Mouse (Mus musculus): ENCODE data around the gene Sash1. TPM values are rescaled to one million over a fixed set of nuclear protein-coding genes. Genes with fewer than 3 reads are reported as not detected.

Sash1 gene
- total RNA-seq, 1 experiment from 2014 or later: 4.8 TPM

DNA sequence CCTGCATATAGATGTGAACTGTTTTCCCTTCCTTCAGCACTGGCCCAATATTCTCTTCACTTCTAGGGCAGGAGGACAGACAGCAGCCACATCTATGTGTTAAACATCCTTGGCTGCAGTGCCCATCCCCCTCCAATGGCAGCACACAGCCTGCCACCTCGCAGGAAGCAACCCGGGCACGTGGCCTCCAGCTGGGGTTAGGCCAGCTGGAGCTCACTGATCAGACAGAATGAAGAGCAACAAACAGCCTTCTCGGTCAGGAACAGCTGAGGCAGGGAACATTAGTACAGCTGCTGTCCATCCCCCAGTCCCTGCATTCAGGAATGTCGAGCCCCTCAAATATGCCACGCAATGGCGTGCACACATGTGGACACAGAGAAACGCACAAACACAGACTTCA, 81.6 kb downstream of the Sash1 start:
- 0 out of 2 replicates have a peak, but pooled peaks have one; percentile 39 for ATAC-seq (replicated peaks; ENCODE audit: low read depth, poor library complexity, severe bottlenecking)

DNA sequence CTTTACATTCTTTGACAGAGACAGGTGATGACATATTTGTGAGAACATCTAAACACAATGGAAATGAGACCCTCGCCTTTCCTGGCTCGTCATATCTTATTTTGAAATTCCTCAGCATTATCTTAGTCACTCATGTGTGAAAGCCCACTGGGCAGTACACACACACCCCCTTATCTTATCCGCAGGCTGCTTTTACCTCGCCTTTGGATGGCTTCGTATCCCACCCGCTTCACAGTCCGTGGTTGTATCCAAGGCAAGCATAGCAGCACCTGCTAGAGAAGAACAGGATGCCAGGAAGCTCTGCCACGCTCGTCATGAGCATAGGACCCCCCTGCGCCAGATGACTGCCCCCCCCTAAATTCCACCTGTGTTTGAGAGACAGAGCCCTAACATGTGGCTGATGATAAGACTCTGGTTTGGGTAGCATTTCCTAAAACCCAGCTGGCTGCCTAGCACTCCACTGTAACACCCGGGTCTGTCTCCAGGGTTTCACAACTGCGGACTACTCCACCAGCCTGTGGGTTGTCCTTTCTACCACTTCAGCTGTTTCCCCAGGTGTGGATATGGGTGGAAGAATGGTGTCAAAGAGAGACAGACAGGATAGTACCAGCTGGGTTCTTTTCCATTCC, 84.0 kb downstream of the Sash1 start:
- peak; percentile 15; the same call in 1 of the 2 replicates for ATAC-seq (replicated peaks; ENCODE audit: low read depth, poor library complexity, severe bottlenecking)

DNA sequence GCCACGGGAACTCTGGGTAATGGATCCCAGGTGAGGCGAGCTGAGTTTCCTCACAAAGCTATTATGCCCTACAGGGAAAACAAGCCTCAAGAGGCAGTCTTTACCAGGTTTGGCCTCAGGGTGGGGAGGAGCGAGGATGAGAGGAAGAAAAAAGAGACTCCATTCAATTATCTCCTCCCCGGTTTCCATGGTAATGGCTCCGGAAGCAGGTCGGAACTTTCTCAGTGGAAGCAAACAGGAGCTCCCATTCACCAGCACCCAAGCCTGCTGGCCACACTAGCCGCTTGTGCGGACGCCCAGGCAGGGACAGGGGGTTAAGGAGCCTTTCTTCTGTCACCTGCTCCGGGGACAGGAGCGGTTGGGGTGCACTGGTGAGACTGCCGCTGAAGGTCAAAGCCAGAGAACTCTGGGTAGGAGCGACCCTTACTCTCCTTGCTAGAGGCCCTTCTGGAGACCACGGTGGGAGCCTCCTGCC, 84.7 kb downstream of the Sash1 start:
- no peak for ATAC-seq (replicated peaks; ENCODE audit: low read depth, poor library complexity, severe bottlenecking)

DNA sequence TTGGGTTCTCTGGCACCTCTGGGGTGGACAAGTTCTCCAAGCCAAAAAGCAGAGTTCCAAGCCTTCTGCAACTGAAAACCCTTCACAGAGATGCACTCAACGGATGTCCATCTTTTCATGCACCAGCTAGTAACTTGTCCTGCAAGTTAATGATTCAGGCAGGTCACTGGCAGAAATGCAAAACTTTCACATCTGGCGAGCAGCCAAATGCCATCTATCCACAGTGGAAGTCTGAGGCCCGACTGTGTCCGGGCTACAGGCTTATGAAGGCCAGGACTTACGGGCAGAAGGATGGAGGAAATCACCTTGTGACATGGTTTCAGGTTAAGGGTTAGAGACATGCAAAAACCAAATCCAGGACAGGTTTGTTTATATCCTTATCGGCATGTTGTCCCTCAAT, 88.0 kb downstream of the Sash1 start:
- ATAC-seq (replicated peaks; ENCODE audit: low read depth, poor library complexity, severe bottlenecking): no peak

DNA sequence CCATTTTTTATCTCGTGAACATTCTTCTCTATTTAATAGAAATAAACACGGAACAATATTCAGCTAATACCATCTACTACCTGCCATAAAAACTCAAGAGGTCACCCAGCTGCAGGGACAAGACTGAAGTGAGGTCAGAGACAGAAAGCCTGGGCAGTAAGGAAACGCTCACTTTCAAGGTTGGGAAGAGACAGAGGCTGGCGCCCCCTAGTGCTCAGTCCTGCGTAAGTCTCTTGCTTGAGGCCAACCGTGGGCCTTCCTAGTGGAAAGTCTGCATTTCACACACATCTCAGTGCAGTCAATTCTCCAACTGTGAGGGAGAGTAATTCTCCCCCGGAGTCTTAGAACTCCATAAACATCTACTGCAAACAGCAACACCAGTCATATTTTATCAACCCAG, 90.5 kb downstream of the Sash1 start:
- ATAC-seq (replicated peaks; ENCODE audit: low read depth, poor library complexity, severe bottlenecking): peak; percentile 91

DNA sequence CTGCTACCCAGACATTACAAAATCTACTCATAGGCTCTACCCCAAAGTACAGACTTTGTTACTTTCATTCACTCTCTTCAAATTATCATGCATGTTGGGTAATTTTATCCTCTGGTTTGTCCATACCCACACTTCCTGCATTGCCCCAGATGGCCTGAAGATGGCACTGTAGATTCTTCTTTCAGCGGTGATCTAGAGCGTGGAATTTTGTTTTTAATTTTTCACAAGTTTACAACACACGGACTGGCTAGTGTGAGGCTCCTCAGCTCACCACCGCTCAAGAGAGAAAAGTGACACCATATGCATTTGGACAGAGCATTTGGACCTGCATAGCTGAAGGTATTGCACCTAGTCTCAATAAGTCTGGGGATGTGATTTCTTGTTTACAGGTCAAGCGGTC, 93.5 kb downstream of the Sash1 start:
- ATAC-seq (replicated peaks; ENCODE audit: low read depth, poor library complexity, severe bottlenecking): peak; percentile 75

DNA sequence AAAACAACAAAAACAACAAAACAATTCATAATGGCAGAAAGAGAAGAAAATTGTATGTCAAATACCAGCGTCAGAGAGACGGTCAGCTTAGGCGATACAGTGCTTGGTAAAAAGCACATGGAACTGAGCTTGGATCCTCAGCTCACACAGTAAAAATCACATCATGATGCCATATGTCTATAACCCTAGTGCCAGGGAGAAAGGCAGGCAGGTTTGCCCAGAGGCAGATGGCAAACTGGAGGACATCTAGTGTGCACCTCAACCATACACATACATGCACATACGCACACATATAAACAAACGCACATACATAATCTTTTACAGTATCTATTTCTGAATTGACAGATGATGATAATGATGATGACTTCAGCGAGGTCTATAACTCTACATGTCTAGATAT, 96.8 kb downstream of the Sash1 start:
- no peak for ATAC-seq (replicated peaks; ENCODE audit: low read depth, poor library complexity, severe bottlenecking)

DNA sequence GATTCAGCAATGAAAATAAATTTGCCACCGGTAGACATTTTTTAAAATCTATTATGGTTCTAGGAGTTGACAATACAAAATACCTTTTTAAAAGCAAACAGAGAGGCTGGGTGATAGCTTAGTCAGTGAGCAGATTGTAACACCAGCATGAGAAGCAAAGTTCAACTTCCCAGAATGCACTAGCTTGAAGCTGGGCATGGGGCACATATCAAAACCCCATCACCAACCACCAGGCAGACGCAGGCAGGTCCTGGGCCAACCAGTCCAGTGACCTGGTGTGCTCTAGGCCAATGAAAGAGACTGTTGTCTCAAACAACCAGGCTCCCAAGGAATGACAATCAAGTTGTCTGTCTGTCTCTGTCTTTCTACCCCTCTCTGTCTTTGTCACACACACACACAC, 98.6 kb downstream of the Sash1 start:
- ATAC-seq (replicated peaks; ENCODE audit: low read depth, poor library complexity, severe bottlenecking): no peak

DNA sequence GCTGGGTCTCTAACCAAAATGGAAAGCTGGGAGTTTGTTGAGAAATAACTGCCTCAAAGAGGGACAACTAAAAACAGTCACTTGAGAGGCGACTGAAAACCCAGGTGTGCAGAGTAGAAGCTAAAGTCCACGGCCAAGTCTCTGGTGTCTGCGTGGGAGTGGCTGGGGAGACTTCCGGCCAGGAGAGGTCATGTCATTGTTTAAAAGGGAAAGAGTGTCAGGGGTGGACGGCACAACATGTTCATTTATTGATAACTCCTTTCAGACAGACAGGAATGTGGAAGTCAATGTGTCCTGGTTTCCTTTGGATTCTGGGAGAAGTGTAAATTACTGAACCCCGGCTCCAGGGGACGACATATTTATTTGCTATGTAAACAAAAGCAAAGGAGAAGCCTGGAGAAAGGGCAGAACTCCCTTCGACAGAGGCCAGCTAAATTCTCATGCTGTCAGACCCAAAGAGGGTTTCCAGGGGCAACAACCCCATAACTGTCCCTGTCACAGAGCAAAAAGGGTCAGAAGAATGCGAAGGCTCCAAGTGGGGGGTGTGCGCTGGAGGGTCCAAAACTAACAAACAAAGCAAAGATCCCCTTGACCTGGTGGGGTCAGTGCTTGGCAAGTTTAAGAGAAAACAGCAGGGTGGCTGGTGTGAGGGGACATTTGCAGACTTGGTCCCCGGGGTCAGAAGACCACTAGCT, 100.3 kb downstream of the Sash1 start:
- no peak for ATAC-seq (replicated peaks; ENCODE audit: low read depth, poor library complexity, severe bottlenecking)

DNA sequence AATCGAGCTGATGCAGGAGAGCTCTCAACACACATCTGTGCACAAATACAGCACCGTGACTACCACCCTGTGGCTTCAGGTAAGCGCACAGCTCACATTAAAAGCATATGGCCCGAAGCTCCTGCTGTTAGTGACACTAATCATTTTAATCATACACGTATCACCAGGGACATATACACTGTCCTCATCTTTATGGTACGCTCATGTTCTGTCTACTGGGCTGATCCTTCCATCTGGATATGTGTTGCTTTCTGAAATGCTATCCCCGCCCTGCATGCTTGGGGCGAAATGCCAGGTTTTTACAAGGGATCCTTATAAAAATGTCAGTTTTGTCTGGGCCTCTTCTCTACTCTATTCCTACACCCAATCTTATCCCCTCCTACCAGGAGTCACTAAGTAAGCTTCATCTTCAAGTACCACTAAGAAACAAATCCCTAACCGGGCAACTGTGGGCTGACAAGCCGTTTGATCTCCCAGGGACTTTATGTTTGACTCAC, 103.9 kb downstream of the Sash1 start:
- no peak for ATAC-seq (replicated peaks; ENCODE audit: low read depth, poor library complexity, severe bottlenecking)

DNA sequence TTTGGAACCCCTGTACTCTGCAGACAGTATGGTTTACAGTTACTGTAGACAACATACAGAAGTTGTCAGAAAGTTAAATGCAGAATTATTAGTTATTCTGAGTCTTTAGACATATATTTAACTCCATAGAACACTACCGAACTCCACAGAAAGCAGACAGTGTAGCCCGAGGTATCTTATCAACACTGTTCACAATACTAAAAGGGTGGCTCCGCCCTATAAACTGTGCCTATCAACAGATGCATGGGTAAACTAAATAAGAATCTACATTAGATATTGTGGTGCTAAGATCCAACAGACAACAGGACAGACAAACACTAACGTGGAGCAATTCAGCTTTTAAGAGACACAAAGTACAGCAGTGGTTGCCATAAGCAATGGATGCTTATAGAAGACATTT, 106.0 kb downstream of the Sash1 start:
- ATAC-seq (replicated peaks; ENCODE audit: low read depth, poor library complexity, severe bottlenecking): no peak

DNA sequence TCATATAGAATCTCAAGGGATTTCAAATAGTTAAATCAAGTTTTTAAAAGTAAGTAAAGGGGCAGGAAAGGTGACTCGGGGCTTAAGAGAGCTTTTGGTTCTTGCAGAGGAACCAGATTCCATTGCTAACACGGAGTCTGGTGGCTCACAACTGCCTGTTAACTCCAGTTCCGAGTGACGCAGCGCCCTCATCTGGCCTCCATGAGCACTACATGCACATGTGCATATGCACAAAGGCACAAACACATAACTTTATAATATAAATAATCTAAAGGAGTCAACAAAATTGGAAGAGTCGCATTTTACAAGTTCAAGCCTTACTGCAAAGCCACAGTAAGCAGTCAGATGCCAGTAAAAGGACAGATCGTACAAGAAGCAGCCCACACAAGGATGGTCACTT, 107.0 kb downstream of the Sash1 start:
- ATAC-seq (replicated peaks; ENCODE audit: low read depth, poor library complexity, severe bottlenecking): no peak

DNA sequence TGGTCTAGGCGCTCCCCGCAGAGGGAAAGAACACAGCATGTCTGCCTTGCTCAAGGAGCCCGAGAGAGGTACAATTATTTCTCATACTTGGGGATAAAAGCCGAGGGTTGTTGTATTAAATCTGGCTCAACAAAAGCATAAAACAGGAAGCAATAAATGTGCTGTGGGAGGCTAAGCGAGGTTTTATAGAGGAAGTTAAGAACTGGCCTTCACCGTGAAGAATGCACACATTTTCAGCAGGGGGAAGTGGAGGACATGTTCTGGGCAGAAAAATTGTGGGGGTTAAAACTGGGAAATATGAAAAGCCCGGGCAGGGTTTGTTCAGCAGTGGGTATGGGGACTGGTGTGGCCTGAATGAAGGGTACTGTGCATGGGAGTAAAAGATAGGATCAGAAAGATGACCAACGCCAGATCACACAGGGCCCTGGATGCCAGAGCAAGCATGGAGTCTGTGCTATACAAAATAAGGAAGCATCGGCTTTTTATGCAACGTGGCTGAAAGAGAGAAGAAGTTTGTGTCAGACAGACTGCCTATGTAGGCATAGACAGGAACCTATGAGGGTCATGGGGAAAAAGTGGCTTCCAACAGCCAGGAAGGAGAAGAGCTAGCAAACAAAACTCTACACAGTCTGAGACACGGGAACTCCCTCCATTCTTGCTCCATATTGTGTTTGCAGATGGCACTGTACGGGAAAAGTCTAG, 108.2 kb downstream of the Sash1 start:
- ATAC-seq (replicated peaks; ENCODE audit: low read depth, poor library complexity, severe bottlenecking): peak; percentile 87

DNA sequence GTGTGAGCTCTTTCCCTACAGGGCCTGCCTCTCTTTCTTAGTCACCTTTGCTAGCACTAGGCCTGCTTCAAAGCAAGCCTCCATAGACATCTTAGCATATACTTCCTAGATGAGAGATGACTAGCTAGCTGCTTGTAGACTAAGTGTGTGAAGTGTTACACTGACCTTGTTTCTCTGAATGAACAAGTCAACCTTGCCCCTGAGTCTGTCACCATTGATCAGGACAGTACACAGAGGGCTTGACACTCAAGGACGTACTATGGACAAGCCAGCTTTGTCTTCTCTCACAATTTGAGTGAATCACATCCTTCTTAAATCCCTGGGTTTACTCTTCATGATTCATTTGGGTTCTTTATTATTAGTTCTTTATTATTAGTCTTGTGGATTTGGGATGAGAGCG, 109.1 kb downstream of the Sash1 start:
- ATAC-seq (replicated peaks; ENCODE audit: low read depth, poor library complexity, severe bottlenecking): no peak

DNA sequence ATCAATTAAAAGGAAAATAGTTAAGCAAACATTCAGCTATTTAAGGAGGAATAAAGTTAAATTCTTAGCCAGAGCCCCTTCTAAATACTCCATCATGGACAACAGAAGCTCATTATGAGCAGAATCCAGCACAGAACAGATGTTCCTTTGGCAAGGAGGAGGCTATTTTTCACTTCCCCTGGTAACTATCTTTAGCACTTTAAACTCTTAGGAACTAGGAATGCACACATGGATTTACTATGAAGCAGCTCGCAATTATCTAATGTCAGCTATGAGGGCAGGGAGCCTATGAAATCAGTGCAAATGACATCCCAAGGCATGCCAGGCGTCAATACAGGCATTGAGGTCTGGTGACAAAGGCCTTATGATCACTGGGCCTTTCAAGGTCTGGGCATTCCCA, 110.1 kb downstream of the Sash1 start:
- ATAC-seq (replicated peaks; ENCODE audit: low read depth, poor library complexity, severe bottlenecking): no peak

DNA sequence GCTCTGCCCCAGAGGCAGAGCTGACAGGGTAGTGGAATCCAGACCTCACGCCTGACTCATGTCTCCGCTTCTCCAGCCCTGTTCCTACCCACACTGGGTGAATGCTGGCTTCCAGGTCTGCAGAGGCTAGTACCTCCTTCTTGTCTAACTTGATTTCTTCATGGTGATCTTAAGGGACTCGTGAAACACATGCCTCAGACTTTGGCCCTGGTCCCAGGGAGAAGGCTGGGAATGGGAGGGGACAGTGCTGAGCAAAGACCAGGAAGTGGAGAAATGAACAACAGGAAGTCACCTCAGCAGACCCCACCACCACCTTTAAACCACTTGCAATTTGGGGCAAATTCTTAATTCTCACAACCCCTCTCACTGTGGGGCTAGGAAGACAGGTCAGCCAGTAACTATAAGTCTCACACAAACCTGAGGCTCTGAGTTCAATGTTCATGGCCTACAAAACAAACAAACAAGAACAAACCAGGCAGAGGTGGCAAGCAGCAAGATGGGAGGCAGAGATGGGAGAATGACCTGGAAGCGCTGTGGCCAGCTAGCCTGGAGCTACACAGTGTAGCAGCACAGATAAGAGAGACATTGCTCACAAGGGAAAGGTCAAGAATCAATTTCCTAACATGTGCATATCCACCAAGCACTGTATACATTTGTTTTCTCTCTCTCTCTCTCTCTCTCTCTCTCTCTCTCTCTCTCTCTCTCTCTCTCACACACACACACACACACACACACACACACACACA, 113.2 kb downstream of the Sash1 start:
- 0 out of 2 replicates have a peak, but pooled peaks have one; percentile 25 for ATAC-seq (replicated peaks; ENCODE audit: low read depth, poor library complexity, severe bottlenecking)

DNA sequence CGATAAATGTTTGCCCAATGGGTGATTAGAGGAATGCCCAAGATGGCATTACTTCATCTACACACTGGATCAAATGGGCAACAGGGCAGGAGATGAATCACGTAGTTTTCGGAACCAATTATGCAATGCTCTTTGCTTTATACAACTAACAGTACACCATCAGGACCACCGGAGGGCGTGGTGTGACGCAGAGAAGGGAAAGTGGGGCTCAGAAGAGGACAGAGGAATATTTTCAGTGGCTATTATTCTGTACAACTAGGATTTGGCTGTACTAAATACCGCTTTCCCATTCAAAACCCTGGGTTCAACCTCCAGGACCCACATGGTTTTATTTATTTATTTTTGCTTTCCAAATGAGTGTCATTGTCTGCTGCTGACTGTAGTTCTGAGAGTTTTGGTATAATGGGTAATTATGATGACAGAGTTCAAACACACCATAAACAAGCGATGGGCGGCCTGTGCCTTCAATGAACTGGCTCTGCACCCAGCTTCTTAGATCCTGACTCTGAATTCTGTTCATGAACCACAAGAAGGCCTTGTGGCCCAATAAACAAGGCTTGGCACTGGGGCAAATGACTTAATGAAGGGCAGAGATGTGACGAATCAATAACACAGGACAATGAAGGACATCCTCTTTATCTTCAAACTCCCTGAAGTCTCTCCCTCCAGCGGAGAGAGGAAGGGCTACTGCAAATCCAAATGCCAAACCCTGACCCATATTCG, 114.8 kb downstream of the Sash1 start:
- ATAC-seq (replicated peaks; ENCODE audit: low read depth, poor library complexity, severe bottlenecking): no peak

DNA sequence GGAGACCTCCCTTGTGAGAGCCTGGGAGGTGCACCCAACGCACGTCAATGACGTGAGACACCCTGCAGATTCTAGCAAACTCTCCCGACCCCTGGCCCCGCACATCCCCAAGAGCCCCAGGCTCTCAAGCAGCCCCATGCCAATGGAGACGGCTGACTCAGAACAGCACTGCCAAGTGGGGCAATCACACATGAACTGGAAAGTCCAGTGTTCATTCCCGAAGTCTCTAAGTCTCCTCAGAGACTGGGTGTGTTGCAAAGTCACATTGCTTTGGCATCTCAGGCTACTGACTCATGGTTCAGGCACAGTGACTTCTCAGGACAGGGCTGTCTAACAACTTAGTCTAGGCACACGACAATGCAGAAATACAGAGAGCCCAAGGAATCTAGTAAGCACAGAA, 117.2 kb downstream of the Sash1 start:
- no peak for ATAC-seq (replicated peaks; ENCODE audit: low read depth, poor library complexity, severe bottlenecking)

DNA sequence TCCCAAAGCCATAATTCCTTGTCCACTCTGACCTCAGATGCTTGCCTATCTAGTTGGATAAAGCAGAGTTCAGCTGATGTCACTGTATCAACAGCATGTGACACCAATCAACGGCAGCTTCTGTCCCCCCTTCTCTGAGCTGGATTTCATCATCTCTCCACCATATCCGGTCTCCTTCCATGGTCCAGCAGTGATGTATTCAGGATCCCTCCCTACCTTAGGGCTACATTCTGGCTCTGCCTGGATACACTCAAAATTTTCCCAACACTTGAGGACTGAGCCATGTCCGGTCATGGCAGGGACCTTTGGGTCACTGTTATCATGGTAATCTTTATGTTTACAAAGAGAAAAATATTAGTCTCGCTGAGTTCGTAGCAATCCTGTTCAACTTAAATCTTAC, 118.5 kb downstream of the Sash1 start:
- ATAC-seq (replicated peaks; ENCODE audit: low read depth, poor library complexity, severe bottlenecking): no peak

Data from common myeloid progenitor, adult 5-6 weeks (primary cell).